Mouse (Mus musculus) liver, postnatal 0 days (tissue): ENCODE data around the gene Tmem120b. TPM values are rescaled to one million over a fixed set of nuclear protein-coding genes. Genes with fewer than 3 reads are reported as not detected.

Experiments used
- ATAC-seq: fragments of 200-750 bp; cut with Nextera tagmentation; 2 replicates; pipeline ENCODE4 v1.8.0; 2017; ENCODE audit warnings: mild to moderate bottlenecking, moderate library complexity
- DNase-seq: peaks from one replicate; pipeline ENCODE4 v3.0.0-alpha.2; 2016
- H3K27ac ChIP-seq: fragments of 300-500 bp; sonication (generic); 2 replicates; pipeline ENCODE4 v1.5.1; 2014; ENCODE audit warnings: antibody characterized with exemption, moderate library complexity, mild to moderate bottlenecking, low read depth
- H3K27me3 ChIP-seq: fragments of 300-500 bp; sonication (generic); 2 replicates; pipeline ENCODE4 v1.6.1; 2014; ENCODE audit warnings: low read length, control low read depth, mixed read lengths; ENCODE audit not compliant: insufficient read depth
- H3K36me3 ChIP-seq: fragments of 300-500 bp; sonication (generic); replicated peaks from 2 replicates; pipeline ENCODE4 v1.6.1; 2014; ENCODE audit warnings: mild to moderate bottlenecking, control low read depth, low read length, moderate library complexity, mixed read lengths; ENCODE audit not compliant: insufficient read depth
- H3K4me1 ChIP-seq: fragments of 300-500 bp; sonication (generic); 2 replicates; pipeline ENCODE4 v1.6.1; 2014; ENCODE audit warnings: antibody characterized with exemption, mild to moderate bottlenecking, control low read depth; ENCODE audit not compliant: insufficient read depth
- H3K4me2 ChIP-seq: fragments of 300-500 bp; sonication (generic); 2 replicates; pipeline ENCODE4 v1.6.1; 2014; ENCODE audit warnings: low read depth, mild to moderate bottlenecking, low read length, moderate library complexity, mixed read lengths
- H3K4me3 ChIP-seq: fragments of 300-500 bp; sonication (generic); 2 replicates; pipeline ENCODE4 v1.5.1; 2014; ENCODE audit warnings: low read depth, low read length
- H3K9ac ChIP-seq: fragments of 300-500 bp; sonication (generic); replicated peaks from 2 replicates; pipeline ENCODE4 v1.6.1; 2014; ENCODE audit warnings: mild to moderate bottlenecking, moderate library complexity
- H3K9me3 ChIP-seq: fragments of 300-500 bp; sonication (generic); 2 replicates; pipeline ENCODE4 v1.6.1; 2016; ENCODE audit warnings: mild to moderate bottlenecking, control low read depth, low read length, mixed read lengths
- CTCF ChIP-seq: sonication (generic); IDR thresholded peaks from 2 replicates; pipeline ENCODE4 v1.5.1; 2016; ENCODE audit warnings: antibody characterized with exemption, low read depth
- EP300 ChIP-seq: IDR thresholded peaks from 2 replicates; pipeline ENCODE4 v1.6.1; 2016; ENCODE audit warnings: antibody characterized with exemption, low read depth, mild to moderate bottlenecking
- WGBS: fragments of 180-500 bp; shearing (Covaris S2); extraction: QIAGEN DNeasy Blood & Tissue Kit; methylation state at CpG from one replicate; pipeline ENCODE4 v1.1.7; 2014; ENCODE audit not compliant: insufficient replicate concordance; 5-methylcytosine and 5-hydroxymethylcytosine counted together
- polyA plus RNA-seq: library from polyadenylated mRNA; unstranded; fragments of >200 nt; fragmentation: Nextera tagmentation; extraction: Ambion mirVana; gene quantifications from 2 replicates; pipeline ENCODE4 v1.2.1, GENCODE M21; 2015

The Tmem120b gene
- polyA plus RNA-seq, 1 experiment from 2014 or later = 12.8 TPM

GRCm38 (mm10) chr5:123093077-123093633, 24.9 kb downstream of the Tmem120b start:
- H3K27ac ChIP-seq = peak overlapping the region; percentile 96
- H3K9ac ChIP-seq = 0 out of 2 replicates have a peak overlapping the region, but pooled peaks have one; percentile 21
- no peaks in the 10 kb centered on the region for H3K27me3 ChIP-seq
- 62% methylated on average over 14 of the region's 14 CpGs for WGBS
- ATAC-seq (peak; percentile 64), DNase-seq (peak; percentile 54)
- no peak overlapping the region for H3K4me3 ChIP-seq
- TF ChIP-seq EP300 (peak; percentile 91), CTCF (no peak)
- no peaks in the 10 kb centered on the region for H3K9me3 ChIP-seq
- 0 out of 2 replicates have a peak, but pooled peaks cover 5% of the 10 kb centered on the region for H3K36me3 ChIP-seq
- peaks cover 34% of the 10 kb centered on the region for H3K4me1 ChIP-seq
- peak overlapping the region; percentile 67 for H3K4me2 ChIP-seq

DNA sequence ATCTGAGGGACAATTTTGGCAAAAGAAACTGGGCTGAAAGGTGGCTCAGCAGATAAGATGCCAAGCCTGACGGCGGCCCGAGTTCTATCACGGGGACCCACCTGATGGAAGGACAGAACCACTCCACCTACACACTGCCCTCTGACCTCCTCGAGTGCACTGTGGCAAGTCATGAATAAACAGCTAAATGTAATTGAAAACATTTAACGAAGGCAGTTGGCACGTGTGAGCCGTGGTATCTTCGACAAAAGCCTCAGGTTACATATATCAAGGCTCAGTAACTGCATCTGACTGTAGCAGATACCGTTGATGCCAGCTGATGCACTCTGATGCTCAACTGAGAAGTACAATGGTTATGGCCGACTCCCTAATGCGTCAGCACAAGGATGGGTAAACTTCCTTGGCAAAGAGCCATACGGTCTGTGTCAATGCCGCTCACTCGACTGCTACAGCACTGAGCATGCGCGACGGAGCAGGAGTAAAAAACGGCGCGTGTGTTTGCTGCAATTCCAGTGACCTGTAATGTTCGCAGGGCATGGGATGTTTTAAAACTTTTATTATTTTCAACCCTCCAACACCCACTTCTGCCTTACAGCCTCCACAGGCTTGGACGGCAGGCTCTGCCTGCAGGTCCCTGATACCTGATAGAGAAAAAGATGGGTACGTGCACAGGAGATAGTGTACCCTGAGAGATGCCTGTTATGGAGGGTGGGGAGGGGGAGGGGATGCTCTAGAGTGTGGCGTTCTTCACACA, 26.2 kb downstream of the Tmem120b start:
- H3K4me2 ChIP-seq = peak overlapping the region; percentile 67
- H3K4me1 ChIP-seq = peaks cover 34% of the 10 kb centered on the region
- H3K27me3 ChIP-seq = no peaks in the 10 kb centered on the region
- peak; percentile 72 for DNase-seq
- H3K36me3 ChIP-seq = peaks cover 4% of the 10 kb centered on the region
- TF ChIP-seq EP300 (peak; percentile 94), CTCF (no peak)
- 53% methylated on average over 25 of the region's 25 CpGs for WGBS
- no peaks in the 10 kb centered on the region for H3K9me3 ChIP-seq
- peak overlapping the region; percentile 44 for H3K9ac ChIP-seq
- peak; percentile 86 for ATAC-seq
- H3K4me3 ChIP-seq = 0 out of 2 replicates have a peak overlapping the region, but pooled peaks have one; percentile 25
- H3K27ac ChIP-seq = peak overlapping the region; percentile 96

GRCm38 (mm10) chr5:123096299-123096698, 28.1 kb downstream of the Tmem120b start:
- Histone ChIP-seq H3K9ac (no peak overlapping the region), H3K4me2 (no peak overlapping the region), H3K27me3 (no peaks in the 10 kb centered on the region), H3K9me3 (no peaks in the 10 kb centered on the region), H3K4me1 (peaks cover 28% of the 10 kb centered on the region), H3K27ac (no peak overlapping the region), H3K4me3 (no peak overlapping the region), H3K36me3 (peaks cover 13% of the 10 kb centered on the region)
- 86% methylated on average over 8 of the region's 8 CpGs for WGBS
- ATAC-seq = no peak
- DNase-seq = no peak
- TF ChIP-seq EP300 = no peak
- no peak for TF ChIP-seq CTCF

DNA sequence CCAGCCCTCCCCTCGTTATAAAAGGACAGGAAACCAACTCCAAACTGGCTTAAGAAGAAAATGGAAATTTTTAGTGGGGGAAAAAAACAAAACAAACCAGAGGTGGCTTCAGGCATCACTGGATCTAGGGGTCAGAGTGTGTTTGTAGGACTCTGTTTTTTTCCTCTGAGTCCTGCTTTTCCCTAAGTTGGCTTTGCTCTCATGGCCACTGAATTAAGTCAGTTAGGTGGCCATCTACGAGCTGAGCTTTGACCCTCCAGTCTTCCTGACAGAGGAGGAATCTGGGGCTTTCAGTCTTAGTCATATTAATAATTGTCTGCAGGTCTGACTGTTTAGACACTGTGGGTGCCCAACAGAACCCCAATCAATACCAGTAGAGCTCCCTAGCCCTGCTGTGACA, 30.3 kb downstream of the Tmem120b start:
- Histone ChIP-seq H3K4me1 (peaks cover 12% of the 10 kb centered on the region), H3K9ac (no peak overlapping the region), H3K4me3 (no peak overlapping the region), H3K36me3 (peaks cover 21% of the 10 kb centered on the region), H3K27ac (no peak overlapping the region), H3K9me3 (no peaks in the 10 kb centered on the region), H3K4me2 (no peak overlapping the region), H3K27me3 (no peaks in the 10 kb centered on the region)
- DNase-seq = no peak
- 79% methylated on average over 2 of the region's 2 CpGs for WGBS
- no peak for ATAC-seq
- TF ChIP-seq EP300 = no peak
- TF ChIP-seq CTCF = no peak

DNA sequence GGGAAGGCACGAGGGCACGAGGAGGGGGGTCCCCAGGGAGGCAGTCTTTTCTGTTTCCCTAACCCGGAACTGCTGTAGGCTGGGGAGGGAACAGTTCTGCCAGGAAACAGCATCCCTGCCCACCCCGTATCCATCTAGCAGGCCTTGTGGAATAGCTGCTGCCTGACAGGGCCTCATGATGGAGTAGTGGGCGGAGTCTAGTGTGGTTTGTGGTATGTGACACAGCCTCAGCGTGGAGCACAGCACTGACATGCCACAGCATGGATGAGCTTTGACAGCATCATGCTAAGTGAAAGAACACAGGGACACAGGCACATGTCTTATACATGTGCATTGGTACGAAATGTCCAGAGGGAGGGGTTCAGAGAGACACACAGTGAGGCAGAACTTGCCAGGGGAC, 34.2 kb downstream of the Tmem120b start:
- H3K36me3 ChIP-seq = peaks cover 33% of the 10 kb centered on the region
- no peak overlapping the region for H3K4me2 ChIP-seq
- H3K27me3 ChIP-seq = no peaks in the 10 kb centered on the region
- no peak for TF ChIP-seq EP300
- TF ChIP-seq CTCF = no peak
- no peak overlapping the region for H3K27ac ChIP-seq
- 66% methylated on average over 7 of the region's 7 CpGs for WGBS
- no peaks in the 10 kb centered on the region for H3K9me3 ChIP-seq
- no peak overlapping the region for H3K9ac ChIP-seq
- DNase-seq (no peak), ATAC-seq (no peak)
- H3K4me1 ChIP-seq = no peaks in the 10 kb centered on the region
- H3K4me3 ChIP-seq = no peak overlapping the region

GRCm38 (mm10) chr5:123103556-123103955, 35.3 kb downstream of the Tmem120b start:
- TF ChIP-seq CTCF = no peak
- no peak for TF ChIP-seq EP300
- WGBS = 86% methylated on average over 8 of the region's 8 CpGs
- H3K4me2 ChIP-seq = no peak overlapping the region
- H3K9me3 ChIP-seq = no peaks in the 10 kb centered on the region
- ATAC-seq (no peak), DNase-seq (no peak)
- H3K36me3 ChIP-seq = peaks cover 33% of the 10 kb centered on the region
- H3K27me3 ChIP-seq = no peaks in the 10 kb centered on the region
- no peaks in the 10 kb centered on the region for H3K4me1 ChIP-seq
- H3K4me3 ChIP-seq = no peak overlapping the region
- no peak overlapping the region for H3K27ac ChIP-seq
- H3K9ac ChIP-seq = no peak overlapping the region
